Mouse (Mus musculus) frontal cortex, postnatal 10 days (tissue): ENCODE data around the gene Adamts5.
A peak's percentile ranks its signal among the peaks of the same experiment; 100 is the strongest.

Experiments used
- DNase-seq, 2 experiments: peaks; one replicate each; pipeline ENCODE4 v3.0.0; 2022; ENCODE audit warnings: low spot score in 2 of 2, mixed read lengths in 1 of 2

Gene Adamts5

GRCm38 (mm10) chr16:85822330-85822916 lies 79.2 kb downstream of the Adamts5 start:
- DNase-seq = no peak

GRCm38 (mm10) chr16:85819808-85820458 lies 81.7 kb downstream of the Adamts5 start:
- DNase-seq = no peak

- DNase-seq = no peak
Measured at GRCm38 (mm10) chr16:85814116-85814515, 87.5 kb downstream of the Adamts5 start.

GRCm38 (mm10) chr16:85807626-85808025 lies 94.0 kb downstream of the Adamts5 start:
- peak in 1 of 2 experiments; percentile 52 for DNase-seq

GRCm38 (mm10) chr16:85807072-85807471 lies 94.6 kb downstream of the Adamts5 start:
- peak in 1 of 2 experiments; percentile 45 for DNase-seq
